Mouse (Mus musculus): ENCODE measurements around the gene Krt9. TPM values are rescaled to one million over a fixed set of nuclear protein-coding genes. Genes with fewer than 3 reads are reported as not detected.
A peak's percentile ranks its signal among the peaks of the same experiment; 100 is the strongest.
"Not testable (repeated sequence)": the region's sequence is repeated elsewhere in the genome, so short reads cannot be mapped to it uniquely, and the experiment has no call there.

The Krt9 gene
- not detected for total RNA-seq (2021)
- long read RNA-seq, experiment 1: 0 reads
- long read RNA-seq, experiment 2: 0 reads

DNA sequence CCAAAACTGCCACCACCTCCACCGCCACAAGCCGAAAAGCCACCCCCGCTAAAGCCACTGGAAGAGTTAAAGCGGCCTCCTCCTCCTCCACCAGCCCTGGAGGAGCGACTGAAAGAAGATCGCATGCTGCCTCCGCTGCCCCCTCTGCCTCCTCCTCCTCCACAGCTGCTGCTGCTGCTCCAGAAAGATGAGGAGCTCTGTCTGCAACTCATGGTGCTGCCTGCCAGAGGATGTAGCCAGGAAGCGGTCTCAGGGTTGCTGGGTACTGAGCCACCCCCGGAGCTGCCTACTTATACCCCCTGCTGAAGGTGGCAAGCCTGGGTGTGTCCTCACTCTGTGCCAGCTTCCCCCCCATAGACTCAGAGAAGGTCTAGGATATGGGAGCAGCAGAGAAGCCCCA lies at the start of gene Krt9:
Gene Krt9, minus strand, starts transcription at position 255 of the 400 bp plus-strand sequence.
- DNase-seq: no peak

DNA sequence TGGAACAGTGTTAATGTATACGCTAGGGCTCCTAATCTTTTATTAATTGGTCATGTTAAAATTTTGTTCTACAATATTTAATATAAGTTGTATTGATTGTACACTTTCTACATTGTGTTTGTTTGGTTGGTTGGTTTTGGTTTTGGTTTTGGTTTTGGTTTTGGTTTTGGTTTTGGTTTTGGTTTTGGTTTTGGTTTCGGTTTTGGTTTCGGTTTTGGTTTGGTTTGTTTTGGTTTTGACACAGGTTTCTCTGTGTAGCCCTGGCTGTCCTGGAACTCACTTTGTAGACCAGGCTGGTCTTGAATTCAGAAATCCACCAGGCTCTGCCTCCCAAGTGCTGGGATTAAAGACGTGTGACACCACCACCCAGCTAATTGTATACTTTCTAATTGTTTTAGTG lies 47.2 kb upstream of the Krt9 start:
- not testable (repeated sequence) for DNase-seq

DNA sequence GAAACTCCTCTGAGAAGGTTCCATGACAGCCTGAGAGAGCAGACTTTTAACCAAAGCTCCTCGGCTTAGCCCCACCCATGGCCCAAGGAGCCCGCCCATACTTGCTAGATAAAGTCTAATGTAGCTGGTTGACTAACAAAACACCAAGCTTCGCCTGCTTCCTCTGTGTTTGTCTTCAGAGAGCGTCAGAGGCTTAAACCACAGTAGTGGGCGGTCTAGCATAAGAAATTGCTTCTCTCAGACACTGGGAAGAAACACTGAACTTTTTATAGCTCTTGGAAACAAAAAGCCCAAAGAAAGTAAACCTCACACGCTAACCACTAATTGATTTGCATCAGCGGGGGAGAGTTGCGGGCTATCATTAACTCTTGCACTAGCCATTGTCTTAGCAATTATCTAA lies 28.7 kb upstream of the Krt9 start:
- no peak for DNase-seq

DNA sequence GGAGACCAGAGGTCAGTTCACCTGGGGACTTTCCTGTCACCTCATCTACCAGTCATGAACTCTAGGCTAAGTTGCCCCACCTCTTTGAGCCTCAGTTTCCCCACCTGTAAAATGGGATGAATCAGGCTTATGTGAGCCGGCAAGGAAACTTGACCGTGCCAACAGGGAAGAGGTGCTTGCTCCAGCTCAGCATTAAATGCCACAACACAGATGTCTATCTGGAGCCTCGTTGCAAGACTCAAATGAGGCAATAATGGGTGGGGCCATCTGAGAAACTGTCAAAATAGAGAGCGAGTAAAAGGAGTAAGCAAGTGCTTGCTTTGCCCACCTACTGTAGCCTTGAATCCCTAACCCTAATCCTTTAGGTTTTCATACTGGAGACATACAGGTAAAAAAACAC lies 26.3 kb upstream of the Krt9 start:
- DNase-seq: no peak

DNA sequence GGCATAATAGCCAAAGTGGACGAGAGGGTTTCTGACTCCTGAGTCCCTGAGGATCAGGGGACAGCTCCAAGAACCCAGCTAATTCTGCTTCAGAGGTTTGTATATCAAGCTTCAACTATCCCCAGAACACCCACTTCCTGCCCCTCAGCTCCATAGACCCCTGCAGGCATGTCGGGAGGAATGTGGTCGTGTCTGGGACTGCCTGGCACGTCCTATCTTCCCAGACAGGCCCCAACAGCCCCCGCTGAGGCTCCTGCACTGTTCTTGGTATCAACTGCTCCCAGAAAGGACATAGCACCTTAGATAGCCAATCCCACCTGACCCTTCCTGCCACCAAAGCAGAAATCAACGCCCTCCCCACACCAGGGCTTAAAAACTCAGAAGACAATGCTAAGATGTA lies 15.5 kb upstream of the Krt9 start:
- DNase-seq: no peak

DNA sequence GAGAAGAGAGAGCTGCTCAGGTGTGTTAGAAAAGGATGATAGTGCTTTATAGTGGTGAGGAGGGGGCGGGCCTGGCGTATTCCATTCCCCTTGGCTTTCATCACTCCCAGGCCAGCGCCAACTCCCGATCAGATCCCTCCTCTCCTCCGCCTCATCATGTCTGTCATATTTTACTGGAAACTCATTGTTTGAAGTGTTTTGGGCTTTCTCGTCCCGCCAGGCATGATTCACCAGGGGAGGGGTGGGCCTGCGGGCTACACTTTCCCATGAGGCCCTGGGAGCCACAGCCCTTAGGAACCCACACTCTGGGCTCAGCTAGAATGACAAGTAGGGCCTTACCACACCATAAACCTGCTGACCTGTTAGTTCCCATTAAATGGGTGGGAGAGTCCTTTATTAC lies 14.5 kb upstream of the Krt9 start, which contains the start of gene Krt14:
Gene Krt14, minus strand, starts transcription at position 51 of the 400 bp plus-strand sequence.
- DNase-seq: no peak

DNA sequence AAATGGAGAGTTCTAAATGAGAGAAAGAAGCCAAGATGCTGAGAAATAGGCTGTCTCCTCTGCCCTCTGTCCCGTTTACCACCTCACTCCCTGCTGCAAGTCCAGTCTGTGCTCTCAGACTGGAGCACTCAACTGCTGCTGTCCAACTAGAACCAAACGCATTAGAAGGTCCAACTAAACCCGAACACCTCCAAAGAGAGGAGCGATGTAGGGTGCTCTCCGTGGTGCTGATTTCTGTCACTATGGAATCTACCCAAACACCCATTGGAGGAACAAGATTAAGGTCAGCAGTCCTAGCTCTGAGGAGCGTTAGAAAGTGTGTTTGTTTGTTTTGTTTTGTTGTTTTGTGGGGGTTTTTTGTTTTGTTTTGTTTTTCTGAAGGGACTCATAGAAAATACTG lies 10.4 kb upstream of the Krt9 start:
- DNase-seq: peak in 1 of 2 experiments; percentile 25

DNA sequence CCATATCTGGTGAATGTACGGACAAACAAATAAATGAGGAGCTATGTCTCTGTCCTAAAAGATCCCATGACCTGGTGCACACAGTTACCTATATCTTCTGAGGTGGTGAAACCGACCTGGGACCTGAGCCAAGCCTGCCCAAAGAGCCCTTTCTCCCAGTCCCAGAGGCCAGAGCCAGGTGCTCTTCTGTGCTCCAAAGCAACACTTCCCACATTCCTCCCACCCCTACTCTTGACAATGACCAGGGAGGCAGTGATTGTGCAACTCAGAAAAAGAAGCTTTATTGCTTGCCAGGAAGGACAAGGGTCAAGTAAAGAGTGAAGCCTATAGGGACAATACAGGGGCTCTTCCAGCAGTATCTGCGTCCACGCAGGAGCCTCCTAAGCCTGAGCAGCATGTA lies 9.9 kb upstream of the Krt9 start:
- no peak for DNase-seq

DNA sequence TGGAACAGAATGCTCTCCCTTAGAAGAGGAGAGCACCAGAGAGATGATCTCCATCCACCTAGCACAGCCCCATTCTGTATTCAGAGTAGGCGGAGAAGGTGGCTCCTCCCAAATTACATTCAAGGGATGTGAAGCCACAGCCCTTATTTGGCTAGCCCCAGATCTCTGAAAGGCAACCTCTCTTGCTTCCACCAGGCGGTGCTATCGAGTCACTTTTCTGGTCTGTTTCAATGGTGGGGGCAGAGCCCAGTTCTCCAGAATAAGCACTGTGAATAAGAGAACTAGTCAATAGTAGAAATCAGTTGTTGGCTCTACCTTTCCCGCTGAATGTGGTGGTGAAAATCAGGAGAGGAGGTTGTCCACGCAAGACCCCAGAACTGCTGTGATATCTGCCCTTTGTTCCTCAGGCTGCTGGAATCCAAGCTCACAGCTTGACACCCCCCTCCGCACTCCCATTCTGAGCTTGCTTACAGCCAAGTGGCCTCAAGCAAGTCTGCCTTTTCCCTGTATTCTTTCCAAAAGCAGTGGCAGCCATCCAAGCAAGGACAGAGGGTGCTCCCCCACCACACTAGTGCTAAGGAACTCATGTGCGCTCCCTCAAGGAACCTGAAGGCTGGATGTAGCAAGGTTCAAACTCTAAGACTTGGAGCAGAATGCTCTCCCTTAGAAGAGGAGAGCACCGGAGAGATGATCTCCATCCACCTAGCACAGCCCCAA lies 7.2 kb upstream of the Krt9 start:
- peak in 1 of 2 experiments; percentile 11 for DNase-seq

DNA sequence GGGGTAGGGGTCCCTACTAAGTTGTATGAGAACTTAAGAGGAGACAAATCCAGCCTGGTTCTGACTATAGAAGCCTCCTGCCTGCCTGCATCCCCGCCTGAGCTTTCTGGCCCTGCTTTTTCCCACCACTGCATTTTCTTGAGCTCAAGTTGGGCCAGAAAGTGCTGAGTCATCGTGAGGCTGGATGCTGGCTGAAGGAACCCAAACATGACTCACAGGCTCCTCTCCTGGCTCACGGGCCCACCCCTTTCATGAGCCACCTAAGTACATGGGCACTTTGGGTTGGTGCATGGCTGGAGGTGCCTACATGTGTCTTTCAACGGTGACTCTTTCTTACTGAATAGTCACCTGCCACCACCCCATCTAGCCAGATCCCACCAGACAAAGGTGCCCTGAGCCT lies 5.6 kb upstream of the Krt9 start:
- DNase-seq: peak in 1 of 2 experiments; percentile 6

DNA sequence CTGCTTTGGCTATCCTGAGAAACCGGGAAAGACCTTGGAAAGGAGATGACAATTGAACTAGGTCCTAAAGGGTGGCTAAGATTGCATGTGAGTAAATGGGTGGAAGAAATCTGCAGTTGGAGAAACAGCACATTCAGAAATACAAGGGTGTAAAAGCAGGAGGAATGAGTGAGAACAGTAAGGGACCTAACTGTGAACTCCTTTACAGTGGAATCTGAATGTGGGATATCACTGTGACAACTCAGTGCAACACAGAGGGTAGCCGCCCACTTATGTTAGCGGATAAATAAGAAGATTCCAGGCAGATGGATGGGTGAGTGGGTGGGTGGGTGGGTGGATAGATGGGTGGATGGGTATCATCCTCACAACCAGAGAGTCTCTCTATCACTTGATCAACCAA lies 1.2 kb downstream of the Krt9 start:
- DNase-seq: no peak

DNA sequence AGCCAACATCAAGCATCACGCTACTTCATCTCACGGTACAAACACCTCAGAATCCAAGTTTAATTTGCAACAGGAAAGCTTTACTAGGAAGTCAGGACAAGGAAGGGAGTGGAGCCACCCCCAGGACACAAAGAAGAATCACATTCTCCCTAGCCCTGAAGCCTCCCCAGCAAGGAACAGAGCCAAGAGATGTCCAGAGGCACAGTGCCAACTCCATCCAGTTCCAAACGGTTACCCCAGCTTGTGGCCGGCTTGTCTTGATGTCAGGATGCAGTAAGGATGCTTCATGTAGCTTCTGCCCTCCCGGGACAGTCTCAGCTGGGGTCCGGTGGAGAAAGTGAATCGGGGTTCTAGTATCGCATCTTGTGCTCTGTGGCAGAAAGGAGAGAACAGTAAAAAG lies 6.3 kb downstream of the Krt9 start:
- DNase-seq: no peak

DNA sequence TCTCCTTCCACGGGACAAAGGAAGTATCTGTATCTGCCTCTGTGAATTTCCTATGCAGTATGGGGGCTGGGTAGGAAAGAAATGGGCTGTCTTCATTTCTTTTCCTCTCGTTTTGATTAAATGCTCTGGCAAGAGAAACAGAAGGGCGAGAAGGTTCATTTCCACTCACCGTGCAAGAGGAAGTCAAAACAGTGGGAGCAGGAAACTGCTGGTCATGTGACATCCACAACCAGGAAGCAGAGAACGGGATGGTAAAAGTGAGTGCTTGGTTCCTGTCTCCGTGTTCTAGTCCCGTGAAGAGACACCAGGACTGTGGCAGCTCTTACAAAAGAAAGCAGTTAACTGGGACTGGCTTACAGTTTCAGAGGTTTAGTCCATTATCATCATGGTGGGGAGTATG lies 11.3 kb downstream of the Krt9 start:
- DNase-seq: no peak

DNA sequence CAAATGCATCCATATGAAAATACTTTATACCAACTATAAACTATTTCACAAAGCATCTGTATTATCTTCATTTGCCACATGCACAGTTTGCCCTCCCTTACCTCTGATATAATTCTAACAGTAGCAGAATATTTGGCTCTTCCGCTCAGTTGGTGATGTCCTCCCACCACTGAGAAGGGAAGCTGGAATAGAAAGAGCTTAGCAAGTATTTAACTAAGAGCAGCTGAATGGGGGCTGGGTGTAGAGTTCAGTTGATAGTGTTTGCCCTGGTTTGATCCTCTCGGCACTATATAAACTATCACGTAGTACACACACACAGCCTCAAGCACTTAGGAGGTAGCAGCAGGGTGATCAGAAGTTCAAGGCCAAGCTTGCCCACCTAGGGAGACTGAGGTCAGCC lies 13.8 kb downstream of the Krt9 start:
- no peak for DNase-seq

DNA sequence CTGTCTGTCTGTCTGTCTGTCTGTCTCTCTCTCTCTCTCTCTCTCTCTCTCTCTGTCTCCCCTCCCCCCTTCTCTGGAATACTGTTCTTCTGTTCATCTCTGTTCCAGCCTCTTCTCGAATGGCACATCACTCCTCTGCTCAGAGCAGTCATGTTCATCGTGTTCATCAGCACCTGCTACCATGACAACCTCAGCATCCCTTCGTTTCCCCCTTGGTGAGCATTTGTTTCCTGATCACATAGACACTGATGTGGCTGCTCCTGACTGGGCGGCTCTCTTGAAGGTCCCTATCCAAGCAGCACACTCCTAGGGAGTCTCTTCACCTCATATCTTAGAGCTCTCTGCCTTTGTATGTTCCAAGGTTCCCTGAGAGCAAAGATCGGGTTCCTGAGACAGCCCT lies 14.7 kb downstream of the Krt9 start:
- DNase-seq: no peak

DNA sequence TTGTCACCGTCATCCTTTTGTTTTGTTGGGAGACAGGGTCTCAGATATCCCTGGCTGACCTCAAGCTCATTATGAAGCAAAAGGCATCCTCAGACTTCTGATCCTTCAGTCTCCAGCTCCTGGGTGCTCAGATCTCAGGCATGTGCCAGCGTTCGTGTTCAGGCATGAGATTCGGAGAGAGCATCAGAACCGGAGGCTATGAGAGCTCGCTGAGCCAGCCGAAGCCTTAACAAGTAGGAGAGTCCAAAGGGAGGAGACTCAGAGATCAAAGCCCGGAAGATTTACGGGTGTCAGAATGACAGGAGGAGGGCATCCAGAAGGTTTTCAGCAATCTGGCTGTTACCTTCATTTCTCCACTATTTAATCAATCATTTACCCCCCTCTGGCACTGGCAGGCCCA lies 16.3 kb downstream of the Krt9 start:
- DNase-seq: no peak

DNA sequence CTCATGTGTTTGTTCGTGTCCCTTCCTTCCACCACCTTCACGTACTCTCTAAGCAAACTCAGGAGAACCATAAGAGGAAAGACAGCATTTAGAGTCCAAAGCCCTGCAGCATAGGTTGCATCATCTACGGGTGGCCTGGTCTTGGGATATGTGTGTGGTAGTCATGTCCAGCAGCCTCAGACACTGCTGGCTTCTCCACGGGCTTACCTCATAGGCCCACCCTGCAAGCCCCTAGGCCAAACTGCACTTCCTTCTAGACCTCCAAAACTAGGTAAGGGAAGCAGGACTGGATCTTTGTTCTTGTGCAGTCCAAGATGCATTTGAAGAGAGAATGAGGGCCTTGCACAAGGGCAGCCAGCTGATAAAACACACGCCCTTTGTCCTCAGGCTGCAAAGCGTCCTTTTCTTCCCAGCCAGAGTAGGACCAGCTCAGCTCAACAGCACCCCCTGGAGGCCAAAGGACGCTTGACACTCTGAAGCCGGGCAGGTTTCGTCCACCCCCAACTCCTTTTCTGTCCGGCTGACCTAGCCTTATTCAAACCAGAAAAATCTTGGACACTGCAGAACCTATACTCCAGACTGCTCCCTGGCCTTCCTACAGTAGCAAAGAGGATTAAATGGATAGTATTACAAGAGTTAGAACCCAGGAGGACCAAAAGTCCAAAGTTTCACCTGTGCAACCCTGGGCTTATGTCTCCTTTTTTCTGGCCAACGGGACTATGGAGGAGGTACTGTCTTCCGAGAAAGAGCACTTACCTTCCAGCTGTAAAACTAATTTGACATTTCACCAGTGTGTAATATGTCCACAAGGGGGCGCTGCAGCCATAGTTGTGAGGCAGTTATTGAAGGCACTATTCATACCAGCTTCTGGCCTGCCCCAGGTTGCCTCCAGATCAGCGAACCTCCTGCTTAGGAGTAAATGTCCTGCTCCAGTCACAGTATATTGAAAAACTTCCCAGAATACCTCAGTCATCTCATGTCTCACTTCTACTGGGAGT lies 24.0 kb downstream of the Krt9 start:
- peak; percentile 32 to 78 for DNase-seq

DNA sequence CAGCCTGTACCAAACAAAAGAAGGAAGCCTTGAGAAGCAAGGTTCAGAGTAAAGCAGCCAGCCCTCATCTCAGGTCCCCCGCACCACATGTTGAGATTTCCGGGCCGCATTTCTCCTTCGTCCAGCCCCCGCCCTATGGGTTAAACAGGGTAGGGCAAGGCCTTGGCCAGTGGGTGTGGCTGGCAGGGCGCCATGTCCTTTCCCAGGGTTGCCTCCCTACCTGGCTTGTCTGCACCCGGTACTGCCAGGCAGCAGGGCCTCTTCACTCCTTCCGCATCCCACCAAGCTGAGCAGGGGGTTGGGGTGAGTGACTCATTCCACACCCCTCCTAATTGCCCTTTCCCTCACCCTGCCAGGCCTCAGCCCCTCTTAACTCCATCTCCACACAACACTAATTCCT lies 25.0 kb downstream of the Krt9 start:
- DNase-seq: peak; percentile 18 to 46

DNA sequence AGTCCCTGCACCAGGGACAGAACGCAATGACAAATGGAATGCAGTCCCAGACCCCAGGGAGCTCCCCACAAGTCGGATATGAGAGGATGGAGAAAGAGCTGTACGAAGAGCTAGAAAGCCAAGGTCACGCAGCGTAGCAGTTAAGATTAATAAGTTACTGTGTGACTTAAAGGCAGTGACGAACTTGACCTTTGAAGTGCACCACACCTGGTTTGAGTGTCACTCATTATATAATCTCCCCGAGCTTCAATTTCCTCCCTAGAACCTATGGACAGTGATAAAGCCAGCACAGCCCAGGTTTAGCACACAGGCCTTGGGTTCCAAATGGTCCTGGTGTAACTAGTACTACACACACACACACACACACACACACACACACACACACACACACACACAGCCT lies 28.7 kb downstream of the Krt9 start:
- DNase-seq: no peak

DNA sequence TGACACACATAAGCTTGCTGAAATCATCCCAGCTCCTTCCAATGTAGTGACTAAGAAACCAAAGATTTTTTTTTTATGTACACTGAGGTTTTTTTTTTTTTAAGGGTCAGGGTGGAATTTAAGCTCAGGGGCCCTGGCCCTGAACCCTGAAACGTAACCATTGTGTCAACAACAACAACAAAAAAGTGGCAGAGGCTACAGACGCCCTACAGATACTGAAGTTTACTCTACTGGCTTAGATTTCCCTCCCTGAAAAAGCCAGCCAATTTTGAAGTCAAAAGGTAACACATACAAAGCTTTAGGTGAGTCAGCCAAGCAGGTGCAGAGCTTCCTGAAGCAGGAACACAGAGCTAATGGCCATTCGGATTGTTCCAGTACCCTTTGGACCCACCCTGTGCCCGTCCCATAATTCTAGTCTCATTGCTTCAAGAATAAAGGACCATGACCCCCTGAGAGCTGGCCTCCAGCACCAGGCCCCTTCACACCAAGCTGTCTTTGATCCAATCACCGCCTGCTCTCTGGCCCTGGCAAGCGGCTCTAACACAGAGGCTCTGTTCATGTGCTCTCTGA lies 35.1 kb downstream of the Krt9 start:
- DNase-seq: no peak

DNA sequence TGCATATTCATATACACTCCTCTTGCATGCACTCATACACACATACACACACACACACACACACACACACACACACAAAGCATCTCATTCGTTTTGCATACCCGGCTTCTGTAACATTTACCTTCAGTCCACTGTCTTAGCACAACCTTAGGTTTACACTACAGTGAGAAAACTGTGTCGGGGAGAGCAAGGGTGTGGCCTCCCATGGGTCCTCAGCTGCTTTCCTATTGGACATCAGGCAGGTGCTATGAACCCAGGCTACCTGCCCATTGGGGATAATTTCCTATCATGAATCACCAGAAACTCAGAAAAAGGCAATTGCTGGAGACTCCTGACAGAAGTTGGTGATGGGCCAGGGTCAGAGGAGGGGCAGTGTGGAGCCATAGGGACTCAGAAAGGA lies 35.7 kb downstream of the Krt9 start:
- DNase-seq: no peak

DNA sequence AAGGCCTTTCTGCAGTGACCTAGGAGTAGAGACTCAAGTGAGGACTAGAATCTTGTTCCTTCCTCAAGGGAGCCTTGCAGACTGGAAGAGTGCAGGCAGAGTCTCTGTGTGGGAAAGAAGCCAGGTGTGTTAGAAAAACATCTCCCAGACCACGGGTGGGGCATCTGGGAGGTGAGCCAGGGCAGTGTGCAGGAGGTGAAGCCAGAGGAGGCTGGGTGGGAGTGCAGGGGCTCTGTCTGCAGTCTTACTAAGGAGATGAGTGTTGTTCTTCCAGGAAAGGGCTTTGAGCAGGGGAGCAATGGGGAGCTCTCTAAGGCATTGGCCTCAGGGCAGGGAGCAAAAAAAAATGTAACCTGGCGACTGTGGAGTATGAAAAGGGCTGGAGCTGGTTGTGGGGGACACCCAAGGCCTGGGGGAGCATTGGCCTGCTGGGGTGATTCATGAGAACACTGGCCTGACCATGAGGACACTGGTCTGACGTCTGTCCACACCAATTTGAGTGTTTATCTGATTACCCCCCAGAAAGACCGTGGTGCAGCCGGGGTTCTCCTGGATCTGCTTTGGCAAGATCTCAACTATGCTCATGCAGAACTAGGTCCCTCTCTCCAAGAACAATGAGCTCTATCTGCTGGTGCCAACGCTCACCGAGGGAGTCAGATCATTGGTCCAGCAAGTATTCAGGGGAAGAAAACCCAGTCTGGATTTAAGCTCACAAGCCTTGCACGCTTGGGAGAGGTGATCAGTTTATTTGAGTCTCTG lies 37.4 kb downstream of the Krt9 start:
- DNase-seq: peak; percentile 9 to 23

Measured in heart, adult 18-20 months (tissue).